Mouse (Mus musculus) embryonic stem cell, embryonic (primary cell): ENCODE measurements around the gene Vwa5b1.

Experiments
- CTCF ChIA-PET, 4 experiments: fragments of 300-600 bp in 2 of 4; fragments of 350-600 bp in 2 of 4; sonication (Branson Sonifier 250); formaldehyde crosslinking; loops; one replicate each; lab custom pipeline; 2022; ENCODE audit warnings: inconsistent platforms in 2 of 4; lab: Charles Lee
- POLR2A ChIA-PET, 4 experiments: fragments of 300-600 bp in 2 of 4; fragments of 350-600 bp in 2 of 4; sonication (Branson Sonifier 250); formaldehyde crosslinking; loops; one replicate each; lab custom pipeline; 2022; ENCODE audit warnings: antibody characterized with exemption in 4 of 4, inconsistent platforms in 1 of 4; lab: Charles Lee

Gene Vwa5b1

DNA sequence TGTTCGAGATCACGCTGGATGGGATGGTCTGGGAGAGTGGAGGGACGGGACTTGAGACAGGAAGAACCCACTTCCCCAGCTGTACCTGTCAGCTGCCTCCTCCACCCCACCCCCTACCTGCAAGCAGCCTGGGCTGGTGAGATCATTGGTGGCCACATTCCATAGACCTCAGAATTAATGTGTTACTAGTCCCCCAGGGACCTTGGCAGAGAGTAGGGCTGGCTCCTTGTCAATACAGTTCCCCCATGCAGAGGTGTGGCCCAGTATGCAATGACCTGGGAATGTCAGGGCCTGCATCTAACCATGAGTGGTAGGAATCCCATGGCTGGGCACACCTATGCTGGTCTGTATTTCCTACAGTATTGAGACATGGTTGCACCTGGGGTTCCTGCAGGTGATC is 119.2 kb downstream of the Vwa5b1 start:
- CTCF ChIA-PET = interaction anchor here in 1 of 4 experiments (0.6 kb wide), 1 partner anchor 209 kb away, joined by 3 read pairs; no protein-coding TSS in a partner anchor
- POLR2A ChIA-PET = interaction anchor here in 1 of 4 experiments (0.7 kb wide), 1 partner anchor 259 kb away, joined by 4 read pairs; the partner anchor contains the start of gene Pla2g2d
